Mouse (Mus musculus): ENCODE results near the gene Triobp.
A peak's percentile ranks its signal among the peaks of the same experiment; 100 is the strongest.

Gene Triobp

GRCm38 (mm10) chr15:78926021-78926919 lies 21.3 kb upstream of the Triobp start, which contains the start of gene Lgals1:
Lgals1 (plus strand) TSS chr15:78926725.
- DNase-seq (ENCODE audit: low spot score in 2 of 2) = peak in 1 of 2 experiments; percentile 45

DNA sequence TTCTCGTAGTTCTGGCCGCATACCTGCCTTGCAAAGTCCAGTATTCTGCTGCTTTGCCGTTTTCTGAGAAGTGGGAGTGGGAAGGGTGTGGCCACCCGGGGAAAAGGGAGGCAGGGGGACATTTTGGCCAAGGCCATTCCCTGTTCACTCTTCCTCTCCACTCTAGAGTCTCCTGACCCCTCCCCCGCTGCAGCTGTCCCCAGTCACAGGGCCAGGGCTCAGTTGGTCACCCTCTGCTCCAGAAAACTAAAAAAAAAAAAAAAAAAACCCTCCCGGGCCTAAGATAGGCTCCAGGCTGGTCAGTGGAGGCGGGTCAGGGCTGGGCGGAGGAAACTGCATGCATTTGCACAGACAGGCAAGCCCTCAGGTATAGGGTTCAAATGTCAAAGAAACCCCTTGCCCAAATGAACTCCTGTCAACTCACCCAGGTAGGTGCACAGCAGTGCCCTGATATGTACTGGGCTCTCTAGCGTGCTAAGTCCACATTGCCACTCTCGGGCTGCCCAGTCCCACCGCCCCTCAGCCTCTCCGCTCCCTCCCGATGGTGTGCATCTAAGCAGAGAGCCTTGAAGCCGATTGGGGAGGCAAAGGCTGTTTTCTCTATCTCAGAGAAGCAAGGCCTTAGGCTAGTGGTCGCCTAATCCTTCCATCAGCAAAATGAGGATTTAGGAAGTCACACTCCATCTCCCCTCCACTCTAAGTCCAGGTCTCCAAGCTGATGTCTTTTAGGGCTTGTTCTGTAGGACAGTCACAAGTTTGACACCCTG lies 20.3 kb upstream of the Triobp start:
- no peak for DNase-seq (ENCODE audit: low spot score in 2 of 2)

GRCm38 (mm10) chr15:78927788-78928457 lies 19.6 kb upstream of the Triobp start:
- DNase-seq (ENCODE audit: low spot score in 2 of 2) = peak in 1 of 2 experiments; percentile 53

- DNase-seq (ENCODE audit: low spot score in 2 of 2) = no peak
Observed at GRCm38 (mm10) chr15:78928539-78928938, 19.0 kb upstream of the Triobp start.

GRCm38 (mm10) chr15:78930192-78930706 lies 17.3 kb upstream of the Triobp start:
- no peak for DNase-seq (ENCODE audit: low spot score in 2 of 2)

DNA sequence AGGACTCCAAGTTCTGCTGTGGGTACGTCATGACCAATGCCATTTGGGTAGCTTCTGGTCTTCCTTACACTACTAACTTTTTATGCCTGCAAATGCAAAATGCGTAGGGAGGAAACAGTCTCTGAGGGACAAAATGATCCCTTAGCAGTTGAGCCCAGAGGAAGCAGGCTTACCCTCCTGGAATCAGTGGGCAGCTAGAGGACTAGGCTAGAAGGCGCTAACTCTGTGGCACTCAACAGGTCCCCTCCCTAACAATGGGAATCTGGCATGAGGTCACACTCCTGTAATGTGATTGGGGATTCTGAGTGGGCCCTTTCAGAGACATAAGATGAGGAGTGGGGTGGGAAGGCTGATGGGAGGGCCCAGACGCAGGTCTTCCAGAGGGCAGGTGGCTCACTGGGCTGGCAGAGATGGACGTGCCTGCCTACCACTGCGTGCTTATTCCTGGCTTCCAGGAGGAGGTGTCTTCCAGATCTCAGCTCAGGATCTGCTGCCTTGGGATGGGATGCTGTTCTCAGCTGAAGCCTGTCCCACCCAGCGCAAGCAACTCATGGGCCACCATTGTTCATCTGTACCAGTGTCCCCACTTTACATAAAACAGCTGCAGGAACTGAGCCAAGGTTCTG lies 16.6 kb upstream of the Triobp start:
- no peak for DNase-seq (ENCODE audit: low spot score in 2 of 2)

GRCm38 (mm10) chr15:78931577-78931976 lies 15.9 kb upstream of the Triobp start:
- DNase-seq (ENCODE audit: low spot score in 2 of 2) = no peak

GRCm38 (mm10) chr15:78934784-78935320 lies 12.7 kb upstream of the Triobp start, which contains the start of gene Nol12:
Nol12 (plus strand) TSS chr15:78934933.
- peak in 1 of 2 experiments; percentile 92 for DNase-seq (ENCODE audit: low spot score in 2 of 2)

DNA sequence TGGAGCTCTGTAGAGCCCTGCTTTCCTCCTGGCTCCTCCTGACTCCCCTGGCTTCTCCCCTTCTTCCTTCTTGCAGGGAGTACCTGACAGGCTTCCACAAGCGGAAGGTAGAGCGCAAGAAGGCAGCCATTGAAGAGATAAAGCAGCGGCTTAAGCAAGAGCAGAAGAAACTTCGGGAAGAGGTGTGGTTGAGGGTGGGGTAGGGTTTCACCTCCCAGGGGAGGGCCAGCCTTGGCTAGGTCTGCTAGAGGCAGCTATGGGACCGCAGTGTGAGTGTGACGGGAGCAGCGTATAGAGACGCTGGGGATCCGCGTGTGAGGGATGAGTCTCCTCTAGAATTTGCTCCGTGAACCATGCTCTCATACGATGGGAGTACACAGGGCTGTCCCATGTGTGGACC lies 11.1 kb upstream of the Triobp start:
- DNase-seq (ENCODE audit: low spot score in 2 of 2) = no peak

GRCm38 (mm10) chr15:78937311-78937710 lies 10.2 kb upstream of the Triobp start:
- DNase-seq (ENCODE audit: low spot score in 2 of 2) = no peak

DNA sequence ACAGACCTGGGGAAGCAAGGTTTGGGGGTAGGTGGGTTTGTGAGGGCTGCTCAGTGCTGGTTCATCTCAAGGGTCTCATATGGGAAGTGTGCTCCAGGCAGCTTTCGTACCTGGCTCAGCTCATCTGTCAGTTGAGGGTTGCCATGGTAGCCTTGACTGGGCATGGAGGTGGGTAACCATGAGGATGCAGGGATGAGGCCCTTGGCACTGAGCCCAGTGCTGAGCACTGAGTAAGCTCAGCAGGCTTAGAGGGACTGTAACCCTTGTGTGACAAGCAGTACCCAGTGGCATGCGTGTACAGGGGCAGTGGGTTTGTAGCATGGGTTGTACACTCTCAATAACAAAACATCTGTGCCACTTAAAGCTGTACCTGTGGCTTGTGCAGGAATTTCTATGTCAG lies 9.6 kb upstream of the Triobp start:
- DNase-seq (ENCODE audit: low spot score in 2 of 2) = no peak

DNA sequence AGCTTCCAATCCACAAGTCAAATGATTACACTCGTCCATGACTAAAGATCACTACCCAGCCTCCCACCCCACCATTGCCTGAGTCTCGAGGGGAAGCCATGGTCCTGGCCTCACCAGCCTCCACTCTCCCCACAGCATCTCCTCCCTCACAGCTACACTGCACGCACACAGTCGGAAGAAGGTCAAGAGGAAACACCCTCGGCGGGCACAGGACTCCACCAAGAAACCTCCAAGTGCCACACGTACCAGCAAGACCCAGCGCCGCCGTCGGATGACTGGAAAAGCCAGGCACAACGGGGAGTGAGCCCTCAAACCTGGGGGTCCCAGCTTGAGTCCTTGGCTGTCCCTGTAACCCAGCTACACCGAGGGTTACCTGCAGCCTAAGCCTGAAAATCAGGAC lies 7.2 kb upstream of the Triobp start:
- no peak for DNase-seq (ENCODE audit: low spot score in 2 of 2)

DNA sequence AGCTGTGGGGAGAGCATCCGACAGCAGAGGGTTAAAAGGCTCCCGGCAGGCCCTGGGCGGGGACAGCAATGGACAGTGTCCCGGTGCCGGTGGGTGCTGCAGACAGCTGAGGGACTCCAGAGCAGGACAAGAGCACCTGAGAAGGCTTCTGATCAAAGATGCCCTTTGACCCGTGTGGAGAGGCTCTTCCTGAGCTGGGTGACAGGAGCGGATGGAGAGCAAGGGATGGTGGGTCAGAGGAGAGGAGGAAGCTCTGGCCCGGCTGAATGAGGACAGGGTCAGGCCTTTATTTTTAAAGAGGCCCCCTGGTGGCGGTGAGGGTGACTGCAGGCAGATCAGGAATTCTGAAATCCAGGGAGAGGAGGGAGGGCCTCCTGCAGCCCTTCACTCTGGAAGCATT lies 4.9 kb upstream of the Triobp start:
- DNase-seq (ENCODE audit: low spot score in 2 of 2) = peak in 1 of 2 experiments; percentile 83

GRCm38 (mm10) chr15:78946232-78946631 lies 1.3 kb upstream of the Triobp start:
- DNase-seq (ENCODE audit: low spot score in 2 of 2) = no peak

DNA sequence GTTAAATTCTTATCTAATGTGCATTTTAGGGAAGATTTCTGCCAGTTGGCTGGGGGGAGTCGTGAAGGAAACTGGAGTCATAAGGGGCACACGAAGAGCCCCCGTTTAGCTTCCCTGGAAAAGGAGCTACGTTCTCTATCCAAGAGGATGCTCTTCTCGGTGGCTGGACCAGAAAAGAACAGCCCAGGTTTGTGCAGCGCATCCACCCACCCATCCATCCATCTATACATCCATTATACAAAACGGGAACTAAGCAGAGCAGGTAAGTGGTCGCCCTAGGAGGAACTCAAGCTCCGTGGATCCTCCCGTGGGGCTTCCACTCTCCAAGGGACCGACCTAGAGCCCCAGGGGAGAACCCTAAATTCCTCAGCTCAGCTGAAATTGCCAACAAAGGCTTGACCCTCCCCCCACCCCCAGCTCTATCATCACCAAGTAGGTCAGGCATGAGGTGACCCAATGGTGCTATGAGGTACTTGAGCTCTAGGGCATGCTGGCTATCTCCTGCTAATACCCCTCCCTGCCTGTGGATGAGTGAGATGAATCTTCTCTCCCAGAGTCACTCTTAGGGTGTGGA lies 715 bp downstream of the Triobp start:
- DNase-seq (ENCODE audit: low spot score in 2 of 2) = no peak

- DNase-seq (ENCODE audit: low spot score in 2 of 2) = no peak
Observed at GRCm38 (mm10) chr15:78948883-78949282, 1.4 kb downstream of the Triobp start.

DNA sequence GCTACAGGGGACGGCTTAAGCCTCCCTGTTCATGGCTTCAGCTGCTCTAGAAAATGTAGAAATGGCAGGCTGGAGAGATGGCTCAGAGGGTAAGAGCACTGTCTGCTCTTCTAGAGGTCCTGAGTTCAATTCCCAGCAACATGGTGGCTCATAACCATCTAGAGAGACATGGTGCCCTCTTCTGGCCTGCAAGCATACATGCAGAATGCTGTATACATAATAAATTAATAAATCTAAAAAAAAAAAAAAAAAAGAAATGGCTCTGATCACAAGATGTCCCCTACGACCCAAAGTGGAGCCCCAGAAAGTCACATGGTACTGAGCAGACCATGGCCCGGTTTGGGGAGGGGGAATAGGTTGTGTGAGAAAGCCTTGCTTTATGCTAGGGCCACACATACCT lies 8.1 kb downstream of the Triobp start:
- DNase-seq (ENCODE audit: low spot score in 2 of 2) = no peak

DNA sequence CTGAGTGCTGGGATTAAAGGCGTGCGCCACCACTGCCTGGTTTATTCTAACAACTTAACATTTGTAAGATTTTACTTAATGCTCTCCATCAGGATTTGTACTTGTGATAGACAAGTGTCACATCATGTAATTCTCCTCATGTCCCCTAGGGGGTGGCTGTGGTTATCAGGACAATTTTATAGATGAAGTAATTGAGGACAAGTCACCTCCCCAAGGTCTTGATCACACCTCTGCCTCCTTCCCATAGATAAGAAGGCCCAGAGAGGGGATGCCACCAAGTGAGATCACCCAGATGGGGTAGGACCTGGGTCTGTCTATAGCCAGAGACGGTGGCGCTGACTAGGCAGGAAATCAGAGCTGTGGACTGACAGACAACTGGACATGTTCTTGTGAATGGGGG lies 8.8 kb downstream of the Triobp start:
- no peak for DNase-seq (ENCODE audit: low spot score in 2 of 2)

- DNase-seq (ENCODE audit: low spot score in 2 of 2) = no peak
Observed at GRCm38 (mm10) chr15:78957021-78957420, 9.5 kb downstream of the Triobp start.

DNA sequence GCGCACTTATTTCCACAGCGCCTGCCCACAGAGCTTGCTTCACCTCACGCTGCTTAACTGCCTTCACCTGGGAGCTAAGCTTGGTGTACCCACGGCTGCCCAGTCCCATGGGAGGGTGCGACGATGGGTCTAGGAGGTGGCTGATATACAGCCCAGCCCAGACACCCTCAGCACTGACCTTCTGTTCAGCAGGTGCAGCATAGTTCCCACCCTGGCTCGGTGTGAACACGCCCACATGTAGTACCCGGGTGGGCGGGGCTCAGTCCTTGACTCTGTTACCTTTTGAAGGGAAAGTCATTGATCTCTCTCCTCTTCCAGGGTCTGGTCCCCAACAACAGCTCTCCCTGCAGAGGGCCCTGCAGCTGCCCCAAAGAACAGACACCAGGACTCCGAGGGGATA lies 12.0 kb downstream of the Triobp start:
- DNase-seq (ENCODE audit: low spot score in 2 of 2) = no peak

DNA sequence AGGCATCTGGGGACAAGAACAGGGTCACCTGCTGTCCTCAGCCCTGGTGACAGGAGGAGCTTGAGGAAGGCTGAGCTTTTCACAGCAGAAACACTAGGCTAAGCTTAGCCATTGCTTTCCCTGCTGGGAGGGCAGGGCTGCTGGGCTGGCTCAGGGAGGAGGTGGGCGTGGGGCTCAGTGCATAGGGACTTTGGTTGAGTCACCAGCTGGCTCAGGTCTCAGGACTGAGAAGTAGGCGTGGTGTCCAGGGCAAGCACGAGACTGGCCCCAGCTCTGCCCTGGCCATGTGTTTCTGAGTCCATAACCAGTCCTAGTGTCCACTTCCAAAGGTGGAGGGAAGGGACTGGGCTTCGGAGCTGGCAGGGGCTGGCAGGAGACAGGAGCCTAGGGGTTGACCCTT lies 12.6 kb downstream of the Triobp start:
- no peak for DNase-seq (ENCODE audit: low spot score in 2 of 2)
